Mouse (Mus musculus): ENCODE results near the gene Ppard.

Ppard gene

GRCm38 (mm10) chr17:28223561-28224391, 8.7 kb upstream of the Ppard start:
- peak; percentile 75 to 89 for DNase-seq (ENCODE audit: low spot score in 2 of 2)

- no peak for DNase-seq (ENCODE audit: low spot score in 2 of 2)
These were observed 7.9 kb upstream of the Ppard start for GRCm38 (mm10) chr17:28224615-28225014.

- DNase-seq (ENCODE audit: low spot score in 2 of 2), result peak; percentile 88 to 94
These were observed 6.5 kb upstream of the Ppard start for GRCm38 (mm10) chr17:28226014-28226413.

GRCm38 (mm10) chr17:28230486-28230885, 2.0 kb upstream of the Ppard start:
- no peak for DNase-seq (ENCODE audit: low spot score in 2 of 2)

GRCm38 (mm10) chr17:28231026-28231736, 1.3 kb upstream of the Ppard start:
- no peak for DNase-seq (ENCODE audit: low spot score in 2 of 2)

GRCm38 (mm10) chr17:28233091-28233731, 711 bp downstream of the Ppard start:
- DNase-seq (ENCODE audit: low spot score in 2 of 2), result no peak

GRCm38 (mm10) chr17:28234641-28235040, 2.1 kb downstream of the Ppard start:
- DNase-seq (ENCODE audit: low spot score in 2 of 2), result no peak

GRCm38 (mm10) chr17:28235982-28236635, 3.6 kb downstream of the Ppard start:
- DNase-seq (ENCODE audit: low spot score in 2 of 2), result peak in 1 of 2 experiments; percentile 31

GRCm38 (mm10) chr17:28236636-28237015, 4.1 kb downstream of the Ppard start:
- DNase-seq (ENCODE audit: low spot score in 2 of 2), result no peak

GRCm38 (mm10) chr17:28237362-28237761, 4.9 kb downstream of the Ppard start:
- no peak for DNase-seq (ENCODE audit: low spot score in 2 of 2)

GRCm38 (mm10) chr17:28237874-28238273, 5.4 kb downstream of the Ppard start:
- no peak for DNase-seq (ENCODE audit: low spot score in 2 of 2)

- DNase-seq (ENCODE audit: low spot score in 2 of 2), result no peak
These were observed 8.3 kb downstream of the Ppard start for GRCm38 (mm10) chr17:28240846-28241245.

- no peak for DNase-seq (ENCODE audit: low spot score in 2 of 2)
These were observed 9.8 kb downstream of the Ppard start for GRCm38 (mm10) chr17:28242296-28242695.

GRCm38 (mm10) chr17:28244214-28244613, 11.7 kb downstream of the Ppard start:
- DNase-seq (ENCODE audit: low spot score in 2 of 2), result no peak

- peak in 1 of 2 experiments; percentile 31 for DNase-seq (ENCODE audit: low spot score in 2 of 2)
These were observed 12.2 kb downstream of the Ppard start for GRCm38 (mm10) chr17:28244714-28245113.

GRCm38 (mm10) chr17:28246640-28247039, 14.1 kb downstream of the Ppard start:
- no peak for DNase-seq (ENCODE audit: low spot score in 2 of 2)

GRCm38 (mm10) chr17:28247613-28248012, 15.1 kb downstream of the Ppard start:
- peak in 1 of 2 experiments; percentile 39 for DNase-seq (ENCODE audit: low spot score in 2 of 2)

GRCm38 (mm10) chr17:28249062-28249461, 16.6 kb downstream of the Ppard start:
- no peak for DNase-seq (ENCODE audit: low spot score in 2 of 2)

GRCm38 (mm10) chr17:28251579-28252280, 19.2 kb downstream of the Ppard start:
- DNase-seq (ENCODE audit: low spot score in 2 of 2), result no peak

GRCm38 (mm10) chr17:28252281-28252648, 19.8 kb downstream of the Ppard start:
- no peak for DNase-seq (ENCODE audit: low spot score in 2 of 2)

GRCm38 (mm10) chr17:28253216-28253615, 20.7 kb downstream of the Ppard start:
- no peak for DNase-seq (ENCODE audit: low spot score in 2 of 2)

All from left cerebral cortex, adult 9 months (tissue).